ENCODE assay signal across 10 mouse cellular contexts in genomic region chr11:88661444-88662180, GRCm38 (mm10). TPM values are rescaled to one million over a fixed set of nuclear protein-coding genes. Genes with fewer than 3 reads are reported as not detected.
DNase-seq lines count a peak whose midpoint lies in the region; ATAC-seq lines count a peak whose summit lies in the region.
"Had no signal": no experiment of that assay in that cellular context is flagged by ENCODE, and none has a peak within 500 bp of the region (broad histone marks: within the 10 kb centered on the region; RNA-seq: fewer than 3 reads in every experiment).

No protein-coding gene starts in this region.

- no peak for DNase-seq in hindbrain, embryonic 10.5 days (ENCODE audit: low spot score)
- no peak for DNase-seq in hindbrain, embryonic 14.5 days (ENCODE audit: low spot score)
- DNase-seq in ES-CJ7 (ENCODE audit: low read depth, low spot score) = peak; percentile 39
- no peak for DNase-seq in heart, embryonic 10.5 days (ENCODE audit: low spot score)
- peak; percentile 86 for DNase-seq in kidney, adult 9 months
- DNase-seq in cerebellum, adult 9-10 months = no peak
- DNase-seq in layer of hippocampus, adult 9-10 months (ENCODE audit: low spot score) = no peak
- DNase-seq in urinary bladder, postnatal 4 days (ENCODE audit: low spot score in 2 of 2) = no peak

- no peaks in the 10 kb centered on the region for H3K9me3 ChIP-seq in hindbrain, embryonic 10.5 days
- no peaks in the 10 kb centered on the region for H3K9me3 ChIP-seq in hindbrain, embryonic 14.5 days (ENCODE audit: control insufficient read depth, low read length)
- no peaks in the 10 kb centered on the region for H3K9me3 ChIP-seq in heart, embryonic 10.5 days

- no peaks in the 10 kb centered on the region for H3K27me3 ChIP-seq in hindbrain, embryonic 10.5 days (ENCODE audit: insufficient read depth, poor library complexity, severe bottlenecking)
- no peaks in the 10 kb centered on the region for H3K27me3 ChIP-seq in hindbrain, embryonic 14.5 days (ENCODE audit: control insufficient read depth, insufficient read depth, low read length)
- no peaks in the 10 kb centered on the region for H3K27me3 ChIP-seq in heart, embryonic 10.5 days (ENCODE audit: insufficient read depth, poor library complexity, severe bottlenecking)

- H3K9ac ChIP-seq in hindbrain, embryonic 14.5 days = no peak overlapping the region
- H3K9ac ChIP-seq: liver, embryonic 14.5 days had no signal

- H3K4me3 ChIP-seq in hindbrain, embryonic 10.5 days = no peak overlapping the region
- no peak overlapping the region for H3K4me3 ChIP-seq in hindbrain, embryonic 14.5 days (replicated peaks; ENCODE audit: low read length)
- no peak overlapping the region for H3K4me3 ChIP-seq in heart, embryonic 10.5 days

- H3K4me1 ChIP-seq in hindbrain, embryonic 10.5 days (replicated peaks) = peaks cover 50% of the 10 kb centered on the region
- peaks cover 29% of the 10 kb centered on the region for H3K4me1 ChIP-seq in hindbrain, embryonic 14.5 days (replicated peaks; ENCODE audit: control insufficient read depth, insufficient read depth, low read length)
- H3K4me1 ChIP-seq in heart, embryonic 10.5 days = peaks cover 67% of the 10 kb centered on the region

- H3K27ac ChIP-seq in hindbrain, embryonic 10.5 days = 0 out of 2 replicates have a peak overlapping the region, but pooled peaks have one; percentile 40
- H3K27ac ChIP-seq in hindbrain, embryonic 14.5 days = no peak overlapping the region
- peak overlapping the region; percentile 60 for H3K27ac ChIP-seq in heart, embryonic 10.5 days
- H3K27ac ChIP-seq: liver, embryonic 14.5 days had no signal

- ATAC-seq in hindbrain, embryonic 14.5 days (ENCODE audit: low FRiP score) = no peak
- ATAC-seq: forebrain, embryonic 16.5 days had no signal

- H3K4me2 ChIP-seq in hindbrain, embryonic 14.5 days (replicated peaks) = no peak overlapping the region

- WGBS in hindbrain, embryonic 10.5 days = 87% methylated on average over 11 of the region's 11 CpGs
- 85% methylated on average over 11 of the region's 11 CpGs for WGBS in hindbrain, embryonic 14.5 days
- 76% methylated on average over 11 of the region's 11 CpGs for WGBS in heart, embryonic 10.5 days

- H3K36me3 ChIP-seq in hindbrain, embryonic 10.5 days = peaks cover 100% of the 10 kb centered on the region
- peaks cover 11% of the 10 kb centered on the region; the same call in 1 of the 2 replicates for H3K36me3 ChIP-seq in hindbrain, embryonic 14.5 days (replicated peaks; ENCODE audit: control insufficient read depth, insufficient read depth)
- peaks cover 62% of the 10 kb centered on the region for H3K36me3 ChIP-seq in heart, embryonic 10.5 days

RNA-seq across cellular contexts. Expression of gene Msi2, which starts 56.7 kb away (rescaled TPM):
- polyA plus RNA-seq in hindbrain, embryonic 10.5 days (2016; fragmentation: Nextera tagmentation; extraction: Ambion mirVana) = 27.3 and 29.9 TPM in 2 replicates
- 22.4 and 26.5 TPM in 2 replicates for polyA plus RNA-seq in hindbrain, embryonic 14.5 days (2014; fragmentation: Nextera tagmentation; extraction: Ambion mirVana)
- polyA plus RNA-seq in heart, embryonic 10.5 days (2016; fragmentation: Nextera tagmentation; extraction: Ambion mirVana) = 15.9 and 16.3 TPM in 2 replicates

Comparison
In these comparisons a context has a peak if more than half of its experiments do, and no peak if none do; other contexts are left out.
1. DNase-seq: peak in ES-CJ7 (single experiment) and kidney, adult 9 months (single experiment); none in hindbrain, embryonic 10.5 days (single experiment), hindbrain, embryonic 14.5 days (single experiment), heart, embryonic 10.5 days (single experiment), cerebellum, adult 9-10 months (single experiment), layer of hippocampus, adult 9-10 months (single experiment) and urinary bladder, postnatal 4 days (0 of 2).